Mouse (Mus musculus) retina, postnatal 1 day (tissue): ENCODE measurements at regions not wholly inside any gene's neighbourhood (a gene's known extent, or its start where the extent isn't known, plus 50 kb on each side); places are given as distances from the start of the nearest gene placed in this dataset.

ENCODE experiments used
- DNase-seq: peaks from one replicate; pipeline ENCODE4 v3.0.0-alpha.2; 2012

GRCm38 (mm10) chr1:183624266-183624665 is 206.3 kb downstream of the Hhipl2 start:
- no peak for DNase-seq

GRCm38 (mm10) chr1:183633810-183634209 is 215.8 kb downstream of the Hhipl2 start:
- DNase-seq, result no peak

- DNase-seq, result no peak
Observed at GRCm38 (mm10) chr1:183634836-183635235, 216.8 kb downstream of the Hhipl2 start.

- no peak for DNase-seq
Observed at GRCm38 (mm10) chr1:183637214-183637613, 219.2 kb downstream of the Hhipl2 start.

GRCm38 (mm10) chr1:183639332-183639731 is 221.3 kb downstream of the Hhipl2 start:
- no peak for DNase-seq

DNA sequence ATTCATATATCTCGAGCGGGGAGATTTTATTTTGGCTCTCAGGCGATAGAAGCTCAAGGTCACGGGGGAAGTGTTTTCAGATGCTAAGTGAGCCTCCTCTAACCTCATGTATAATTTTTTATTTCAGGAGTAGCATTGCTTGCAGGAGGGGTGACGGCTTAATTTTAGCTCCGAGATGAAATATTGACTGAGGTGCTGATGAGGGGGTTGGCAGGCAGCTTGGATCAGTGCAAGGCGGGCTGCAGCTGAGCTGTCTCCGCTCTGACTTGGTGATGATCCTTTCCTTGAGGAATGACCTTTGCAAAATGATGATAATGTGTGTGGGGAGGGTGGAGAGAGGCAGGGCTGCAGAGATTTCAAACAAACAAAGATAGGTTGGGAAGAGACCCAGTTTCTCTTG is 222.6 kb downstream of the Hhipl2 start:
- no peak for DNase-seq

- DNase-seq, result no peak
Observed at GRCm38 (mm10) chr1:183644001-183644400, 226.0 kb downstream of the Hhipl2 start.

GRCm38 (mm10) chr1:183653878-183654277 is 235.9 kb downstream of the Hhipl2 start:
- DNase-seq, result no peak

DNA sequence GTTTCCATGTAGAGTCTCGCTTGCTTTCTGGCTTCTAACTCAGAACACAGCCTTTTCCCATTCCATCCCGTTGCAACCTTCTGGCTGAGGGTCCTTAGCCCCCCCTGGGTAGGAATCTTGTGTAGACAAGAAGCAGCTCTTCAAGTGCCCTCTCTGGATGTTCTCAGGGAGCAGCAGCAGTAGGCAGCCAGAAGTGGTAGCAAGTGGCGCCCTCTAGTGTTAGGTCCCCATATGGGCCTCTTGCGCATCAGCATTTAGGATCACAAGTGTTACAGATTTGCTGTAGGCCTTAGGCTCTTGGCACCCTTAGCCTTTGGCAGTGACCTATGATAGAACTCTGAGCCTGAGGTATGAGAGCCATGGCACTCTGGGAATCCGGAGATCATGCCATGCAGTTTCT is 239.0 kb downstream of the Hhipl2 start:
- peak; percentile 60 for DNase-seq

DNA sequence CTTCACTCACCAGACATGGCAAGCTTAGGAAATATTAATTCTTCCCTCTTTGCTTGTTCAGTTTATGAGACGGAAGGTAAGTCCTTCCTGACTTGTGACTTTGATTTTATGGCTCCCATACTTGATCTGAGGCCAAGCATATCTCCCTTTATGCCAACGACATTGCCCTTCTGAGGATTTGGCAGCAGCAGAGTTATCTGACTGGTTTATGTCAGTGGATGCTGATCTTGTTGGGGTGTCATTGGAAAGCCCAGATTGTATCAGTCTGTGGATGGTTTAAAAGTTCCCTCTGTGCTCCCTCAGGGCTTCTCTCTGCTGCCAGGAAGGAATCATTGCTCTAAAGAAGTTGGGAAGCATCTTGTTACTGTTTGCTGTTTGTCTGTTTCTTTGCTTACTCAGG is 242.5 kb downstream of the Hhipl2 start:
- DNase-seq, result no peak

GRCm38 (mm10) chr1:183662369-183663043 is 244.5 kb downstream of the Hhipl2 start:
- no peak for DNase-seq

DNA sequence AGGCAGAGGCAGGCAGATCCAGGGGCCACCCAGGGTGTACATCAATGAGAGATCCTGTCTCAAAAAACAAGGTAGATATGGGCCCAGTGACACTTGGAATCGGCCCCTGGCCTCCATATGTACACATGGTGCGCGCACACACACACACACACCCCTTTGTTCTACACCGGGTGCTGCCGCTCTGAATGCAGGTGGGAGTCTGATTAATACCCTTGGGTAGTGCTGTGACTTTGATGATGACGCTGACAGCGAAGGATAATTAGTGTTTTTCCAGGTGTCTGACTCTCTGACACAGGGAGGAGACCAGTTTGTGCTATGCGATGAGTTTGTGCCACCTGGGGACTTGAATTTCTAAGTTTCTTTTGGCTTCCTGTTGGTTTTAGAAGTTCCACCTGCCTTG is 251.3 kb downstream of the Hhipl2 start:
- no peak for DNase-seq

- DNase-seq, result peak; percentile 11
Observed at GRCm38 (mm10) chr1:183669674-183670073, 251.7 kb downstream of the Hhipl2 start.

- DNase-seq, result no peak
Observed at GRCm38 (mm10) chr1:183670542-183670941, 252.5 kb downstream of the Hhipl2 start.

DNA sequence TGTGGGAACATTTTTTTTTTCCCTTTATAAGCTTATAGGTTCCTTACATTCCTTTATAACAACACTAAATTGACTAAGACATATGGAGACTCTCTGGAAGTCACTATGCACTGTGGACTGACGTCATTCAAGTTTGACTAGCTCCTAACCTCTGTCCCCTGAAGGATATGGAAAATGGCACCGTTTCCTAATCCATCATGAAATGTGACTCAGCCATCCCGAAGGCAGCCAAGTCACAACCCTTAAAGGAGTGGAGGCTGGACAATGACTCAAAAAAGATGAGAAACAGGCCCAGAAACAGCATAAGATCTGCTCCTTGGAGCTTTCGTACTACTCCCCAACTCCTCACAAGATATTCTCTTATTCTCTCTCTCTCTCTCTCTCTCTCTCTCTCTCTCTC is 253.5 kb downstream of the Hhipl2 start:
- DNase-seq, result no peak

DNA sequence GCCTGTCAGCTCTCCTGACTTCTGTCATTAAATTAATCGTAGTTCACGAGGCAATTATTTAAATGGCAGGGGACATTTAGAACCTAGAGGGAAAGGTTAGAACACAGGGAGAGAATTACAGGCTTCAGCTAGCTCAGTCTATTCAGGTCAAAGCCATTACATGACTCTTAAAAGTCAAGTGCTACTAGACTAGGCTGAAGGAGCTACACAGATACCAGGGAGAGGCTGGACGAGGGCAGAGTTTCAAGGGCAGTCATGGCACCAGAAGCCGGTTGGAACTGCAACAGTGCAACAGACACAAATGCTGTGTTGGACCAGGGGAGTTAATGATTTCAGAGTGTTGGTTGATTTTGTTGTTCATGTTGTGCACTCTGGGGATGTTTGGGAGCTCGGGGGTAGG is 254.5 kb downstream of the Hhipl2 start:
- no peak for DNase-seq

DNA sequence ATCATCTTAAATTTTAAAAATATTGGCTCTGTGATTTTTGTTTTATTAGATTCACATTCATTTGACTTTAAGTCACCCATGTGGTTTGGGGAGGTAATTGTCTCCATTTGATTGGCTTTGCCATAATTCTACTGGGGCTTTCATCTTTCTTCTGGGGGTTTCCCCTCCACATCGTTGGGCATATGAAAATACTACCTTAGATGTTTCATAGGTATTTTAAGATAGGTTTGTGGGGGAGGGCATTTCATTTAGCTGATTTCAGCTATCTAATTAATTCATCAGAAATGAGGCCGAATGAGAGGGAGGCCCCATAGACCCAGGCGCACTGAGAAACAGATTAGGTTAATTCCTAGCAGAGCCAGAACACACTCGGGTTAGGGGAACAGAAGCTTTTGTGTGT is 259.6 kb downstream of the Hhipl2 start:
- no peak for DNase-seq

- peak; percentile 50 for DNase-seq
Observed at GRCm38 (mm10) chr1:183679949-183680348, 261.9 kb downstream of the Hhipl2 start.

DNA sequence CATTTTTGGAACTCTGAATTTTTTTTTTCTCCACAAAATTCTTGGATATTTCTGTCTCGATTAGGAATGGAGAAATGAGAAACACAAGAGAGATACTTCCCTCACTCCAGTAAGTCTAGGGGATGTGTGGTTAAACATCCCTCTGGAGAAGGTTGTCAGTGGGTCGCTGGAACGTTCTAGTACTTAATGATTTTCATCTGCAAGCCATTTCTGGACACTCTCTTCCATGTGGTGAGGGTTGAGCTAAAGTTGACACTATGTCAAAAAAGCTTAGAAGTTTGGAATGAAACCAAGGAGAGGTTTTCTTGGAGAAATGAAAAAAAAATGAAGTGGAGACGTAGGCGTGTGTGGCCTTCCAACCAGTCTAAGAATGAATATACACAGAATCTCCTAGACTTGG is 268.0 kb downstream of the Hhipl2 start:
- DNase-seq, result no peak

DNA sequence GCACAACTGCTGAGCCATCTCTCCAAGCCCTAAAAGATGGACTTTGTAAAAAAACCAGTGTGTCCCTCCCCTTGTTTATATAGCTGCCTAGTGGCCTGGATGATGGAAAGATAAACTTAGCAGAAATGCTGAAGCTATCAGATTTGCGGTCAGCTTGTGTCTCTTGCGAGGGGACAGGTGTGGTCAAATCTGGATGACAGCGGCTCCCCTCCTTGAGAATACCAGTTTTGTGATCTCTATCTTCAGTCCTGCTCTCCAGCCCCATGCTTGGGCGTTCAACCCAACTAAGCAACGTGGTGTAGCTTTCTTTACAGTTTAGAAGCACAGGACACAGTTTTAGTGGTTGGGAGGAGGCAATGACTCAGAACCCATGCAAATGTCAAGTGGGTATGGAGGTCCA is 274.7 kb downstream of the Hhipl2 start:
- DNase-seq, result no peak

DNA sequence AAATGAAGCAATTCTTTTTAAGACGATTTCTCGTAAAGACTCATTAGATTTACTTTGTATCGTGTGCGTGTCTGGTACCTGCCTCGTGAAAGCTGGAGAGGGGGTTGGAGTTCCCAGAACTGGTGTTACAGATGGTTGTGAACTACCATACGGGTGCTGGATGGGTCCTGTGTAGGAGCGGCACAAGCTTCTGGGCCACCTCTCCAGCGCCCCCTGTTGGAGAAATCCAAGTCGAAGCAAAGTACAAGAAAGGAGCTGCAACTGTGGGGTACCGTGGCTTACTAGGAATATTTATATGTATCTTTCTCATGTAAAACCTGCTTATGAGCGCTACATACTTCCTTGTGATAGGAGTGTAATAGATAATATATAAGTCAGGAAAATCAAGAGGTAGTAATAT is 281.3 kb downstream of the Hhipl2 start:
- peak; percentile 16 for DNase-seq

GRCm38 (mm10) chr1:183702888-183703287 is 284.9 kb downstream of the Hhipl2 start:
- no peak for DNase-seq

GRCm38 (mm10) chr1:183712895-183713294 is 294.9 kb downstream of the Hhipl2 start:
- no peak for DNase-seq

- no peak for DNase-seq
Observed at GRCm38 (mm10) chr1:183717060-183717459, 296.0 kb upstream of the Dusp10 start.

- DNase-seq, result no peak
Observed at GRCm38 (mm10) chr1:183749126-183749525, 264.0 kb upstream of the Dusp10 start.
